Mouse (Mus musculus): ENCODE results near the gene Rgs19.

DNA sequence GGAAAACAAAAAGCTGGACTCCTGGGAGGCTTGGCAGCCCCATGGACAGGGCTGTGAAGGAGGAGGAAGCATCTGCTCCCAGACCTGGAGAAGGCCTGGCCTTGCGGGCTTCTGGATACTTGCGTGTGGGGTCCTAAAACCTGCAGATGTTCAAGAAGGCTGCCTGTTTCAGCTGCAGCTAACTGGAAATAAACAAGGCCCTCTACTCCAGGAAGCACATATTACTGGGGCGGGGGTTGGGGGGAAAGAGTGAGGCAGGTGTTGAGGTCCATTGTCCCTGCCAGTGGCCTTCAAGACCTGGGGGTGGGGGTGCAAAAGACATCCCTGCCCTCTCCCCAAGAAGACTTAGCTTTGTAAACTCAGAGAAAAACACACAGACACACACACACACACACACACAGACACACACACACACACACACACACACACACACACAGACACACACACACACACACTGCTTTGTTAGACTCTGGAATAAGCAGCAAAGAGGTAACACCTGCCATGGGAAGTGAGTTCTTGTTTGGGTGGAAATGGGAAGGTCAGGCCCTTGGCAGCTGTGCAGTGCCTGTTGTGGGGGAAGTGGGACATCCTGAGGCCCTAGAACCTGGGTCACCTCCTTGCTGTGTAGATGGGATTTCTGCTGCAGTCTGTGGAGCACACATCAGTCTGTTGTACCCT lies 31.0 kb downstream of the Rgs19 start:
- TF ChIP-seq CTCF (IDR thresholded peaks at IDR 0.05; ENCODE audit: low read depth) (no peak), EP300 (optimal IDR thresholded peaks at IDR 0.05) (no peak)
